Mouse (Mus musculus) hindbrain, embryonic 14.5 days (tissue): ENCODE results near the gene Drc3. TPM values are rescaled to one million over a fixed set of nuclear protein-coding genes. Genes with fewer than 3 reads are reported as not detected.

Source experiments
- ATAC-seq: fragments of 200-750 bp; cut with Nextera tagmentation; 2 replicates; pipeline ENCODE4 v1.8.0; 2017; ENCODE audit warnings: moderate number of reproducible peaks, mild to moderate bottlenecking, moderate TSS enrichment, moderate library complexity; ENCODE audit not compliant: low FRiP score
- DNase-seq: peaks from one replicate; pipeline ENCODE4 v3.0.0-alpha.2; 2015; ENCODE audit warnings: low spot score
- H3K27ac ChIP-seq: fragments of 300-500 bp; sonication (generic); 2 replicates; pipeline ENCODE4 v1.5.1; 2014; ENCODE audit warnings: mild to moderate bottlenecking, moderate library complexity
- H3K27me3 ChIP-seq: fragments of 300-500 bp; sonication (generic); 2 replicates; pipeline ENCODE4 v1.6.1; 2014; ENCODE audit warnings: mild to moderate bottlenecking, low read length, mixed read lengths; ENCODE audit not compliant: control insufficient read depth, insufficient read depth
- H3K36me3 ChIP-seq: fragments of 300-500 bp; sonication (generic); replicated peaks from 2 replicates; pipeline ENCODE4 v1.6.1; 2014; ENCODE audit not compliant: control insufficient read depth, insufficient read depth
- H3K4me1 ChIP-seq: fragments of 300-500 bp; sonication (generic); replicated peaks from 2 replicates; pipeline ENCODE4 v1.6.1; 2014; ENCODE audit warnings: antibody characterized with exemption, low read length, mixed read lengths; ENCODE audit not compliant: control insufficient read depth, insufficient read depth
- H3K4me2 ChIP-seq: fragments of 300-500 bp; sonication (generic); replicated peaks from 2 replicates; pipeline ENCODE4 v1.6.1; 2014; ENCODE audit warnings: mild to moderate bottlenecking, moderate library complexity
- H3K4me3 ChIP-seq: fragments of 300-500 bp; sonication (generic); replicated peaks from 2 replicates; pipeline ENCODE4 v1.5.1; 2014; ENCODE audit warnings: mild to moderate bottlenecking, low read length
- H3K9ac ChIP-seq: fragments of 300-500 bp; sonication (generic); 2 replicates; pipeline ENCODE4 v1.6.1; 2014
- H3K9me3 ChIP-seq: fragments of 300-500 bp; sonication (generic); 2 replicates; pipeline ENCODE4 v1.6.1; 2016; ENCODE audit warnings: low read length; ENCODE audit not compliant: control insufficient read depth
- WGBS: fragments of 180-500 bp; shearing (Covaris S2); extraction: QIAGEN DNeasy Blood & Tissue Kit; methylation state at CpG from one replicate; pipeline ENCODE4 v1.1.7; 2014; 5-methylcytosine and 5-hydroxymethylcytosine counted together
- polyA plus RNA-seq: library from polyadenylated mRNA; unstranded; fragments of >200 nt; fragmentation: Nextera tagmentation; extraction: Ambion mirVana; gene quantifications from 2 replicates; pipeline ENCODE4 v1.2.1, GENCODE M21; 2014

The Drc3 gene
- 6.1 and 6.9 TPM in 2 replicates for polyA plus RNA-seq

GRCm38 (mm10) chr11:60352559-60353411, at the start of gene Drc3, which contains the start of gene Tom1l2:
TSS of gene Drc3 (plus strand) at chr11:60353329.
TSS of gene Tom1l2 (minus strand) at chr11:60352905.
- no peaks in the 10 kb centered on the region for H3K27me3 ChIP-seq
- peaks cover 11% of the 10 kb centered on the region for H3K4me1 ChIP-seq
- H3K9ac ChIP-seq: peak within 1 kb of the TSS; percentile 88
- H3K36me3 ChIP-seq: no peaks in the 10 kb centered on the region
- DNase-seq (peak; percentile 100), ATAC-seq (peak; percentile 100)
- peak within 1 kb of the TSS; percentile 98 for H3K4me2 ChIP-seq
- H3K9me3 ChIP-seq: no peaks in the 10 kb centered on the region
- H3K4me3 ChIP-seq: peak within 1 kb of the TSS; percentile 84
- H3K27ac ChIP-seq: peak within 1 kb of the TSS; percentile 80
- WGBS: under 1% methylated on average over 57 of the region's 57 CpGs

DNA sequence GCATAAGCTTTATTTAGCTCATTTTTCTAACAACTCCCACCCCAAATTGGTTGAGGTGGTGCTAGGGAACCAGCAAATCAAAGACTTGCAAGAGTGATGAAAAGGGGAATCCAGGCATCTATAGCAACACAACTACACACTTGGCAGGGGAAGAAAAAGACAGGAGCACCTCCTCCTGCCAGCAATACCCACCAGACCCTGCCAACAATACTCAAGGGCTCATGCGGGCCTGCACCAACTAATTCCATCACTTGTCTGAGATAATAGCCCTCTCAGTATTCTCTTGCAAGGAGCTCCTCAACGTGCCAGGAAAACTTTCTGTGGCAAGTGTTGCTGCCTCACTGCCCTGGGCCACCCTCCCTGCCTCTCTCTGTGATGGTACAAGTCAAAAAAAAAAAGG, 49.6 kb upstream of the Drc3 start:
- WGBS: 76% methylated on average over 2 of the region's 2 CpGs
- Histone ChIP-seq H3K4me1 (peaks cover 33% of the 10 kb centered on the region), H3K36me3 (no peaks in the 10 kb centered on the region)

GRCm38 (mm10) chr11:60305611-60306010, 47.5 kb upstream of the Drc3 start:
- 0 out of 2 replicates have a peak overlapping the region, but pooled peaks have one; percentile 39 for H3K27ac ChIP-seq
- H3K4me1 ChIP-seq: peaks cover 31% of the 10 kb centered on the region
- H3K36me3 ChIP-seq: no peaks in the 10 kb centered on the region
- H3K4me2 ChIP-seq: no peak overlapping the region
- no peak for ATAC-seq
- no peak for DNase-seq
- no peaks in the 10 kb centered on the region for H3K9me3 ChIP-seq
- H3K9ac ChIP-seq: no peak overlapping the region
- H3K4me3 ChIP-seq: no peak overlapping the region
- no peaks in the 10 kb centered on the region for H3K27me3 ChIP-seq
- WGBS: 55% methylated on average over 4 of the region's 4 CpGs

More for the DNA sequence above, 49.6 kb upstream of the Drc3 start:
- Histone ChIP-seq H3K4me2 (no peak overlapping the region), H3K9me3 (no peaks in the 10 kb centered on the region), H3K4me3 (no peak overlapping the region), H3K9ac (no peak overlapping the region), H3K27ac (peak overlapping the region; percentile 85; the same call in 1 of the 2 replicates), H3K27me3 (no peaks in the 10 kb centered on the region)
- DNase-seq (no peak), ATAC-seq (no peak)

DNA sequence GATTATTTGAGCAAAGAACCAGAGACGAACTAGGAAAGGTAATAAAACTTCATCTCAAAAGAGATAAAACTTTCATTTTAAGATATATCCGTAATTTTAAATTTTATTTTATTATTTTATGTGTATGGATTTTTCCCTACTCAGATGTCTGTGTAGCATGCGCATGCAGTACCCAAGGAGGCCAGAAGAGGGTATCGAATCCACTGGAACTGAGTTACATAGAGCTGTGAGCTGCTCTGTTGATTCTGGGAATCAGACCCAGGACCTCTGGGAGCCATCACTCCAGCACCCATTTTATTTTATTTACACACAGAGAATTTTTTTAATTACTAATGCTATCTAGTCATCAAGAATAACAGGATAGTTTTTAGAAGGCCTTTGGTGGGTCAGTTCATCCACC, 46.3 kb upstream of the Drc3 start:
- peaks cover 31% of the 10 kb centered on the region for H3K4me1 ChIP-seq
- no peak overlapping the region for H3K4me3 ChIP-seq
- H3K27me3 ChIP-seq: no peaks in the 10 kb centered on the region
- no peak overlapping the region for H3K27ac ChIP-seq
- no peak for ATAC-seq
- H3K9me3 ChIP-seq: no peaks in the 10 kb centered on the region
- H3K9ac ChIP-seq: no peak overlapping the region
- DNase-seq: peak; percentile 59
- no peaks in the 10 kb centered on the region for H3K36me3 ChIP-seq
- 61% methylated on average over 4 of the region's 4 CpGs for WGBS
- H3K4me2 ChIP-seq: no peak overlapping the region

DNA sequence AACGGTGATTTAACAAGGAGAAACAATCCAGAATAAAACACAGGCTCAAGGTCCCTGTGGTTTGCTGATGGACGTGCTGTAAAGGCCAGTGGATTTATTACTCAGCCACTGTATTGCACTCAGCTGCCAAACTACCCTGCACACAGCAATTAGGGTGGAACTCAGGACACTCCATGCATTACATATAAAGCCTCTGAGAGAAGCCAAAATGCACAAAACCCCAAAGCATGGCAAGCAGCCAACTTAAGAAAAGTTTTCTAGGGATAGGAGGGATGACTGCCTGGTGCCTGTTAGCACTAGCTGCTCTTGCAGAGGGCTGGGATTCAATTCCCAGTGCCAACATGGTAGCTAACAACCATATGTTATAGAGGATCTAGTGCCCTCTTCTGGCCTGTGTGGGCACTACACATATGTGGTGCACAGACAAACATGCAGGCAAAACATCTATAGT, 45.7 kb upstream of the Drc3 start:
- WGBS: 76% methylated on average over 2 of the region's 2 CpGs
- H3K27ac ChIP-seq: no peak overlapping the region
- H3K27me3 ChIP-seq: no peaks in the 10 kb centered on the region
- no peak overlapping the region for H3K4me2 ChIP-seq
- H3K4me3 ChIP-seq: no peak overlapping the region
- peaks cover 31% of the 10 kb centered on the region for H3K4me1 ChIP-seq
- no peaks in the 10 kb centered on the region for H3K9me3 ChIP-seq
- H3K36me3 ChIP-seq: no peaks in the 10 kb centered on the region
- ATAC-seq (no peak), DNase-seq (no peak)
- no peak overlapping the region for H3K9ac ChIP-seq

DNA sequence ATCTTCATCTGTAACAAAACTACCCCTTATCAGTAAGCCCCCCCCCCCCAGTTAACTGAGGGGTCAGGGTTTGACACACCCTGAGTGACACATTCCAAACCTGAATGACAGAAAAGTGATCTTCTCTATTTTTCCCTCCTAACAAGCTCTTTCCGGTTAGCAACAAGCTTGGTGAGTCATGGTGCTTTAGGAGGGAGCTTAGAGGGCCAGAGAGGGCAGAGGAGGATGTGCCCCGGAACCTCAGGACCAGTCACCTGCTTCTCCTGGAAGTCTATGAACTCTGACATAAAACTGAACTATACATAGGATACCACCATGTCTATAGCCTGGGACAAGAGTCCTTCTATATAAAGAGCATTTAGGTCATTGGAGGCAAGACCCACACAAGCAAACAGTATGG, 45.1 kb upstream of the Drc3 start:
- Histone ChIP-seq H3K4me1 (peaks cover 28% of the 10 kb centered on the region), H3K4me3 (no peak overlapping the region), H3K9me3 (no peaks in the 10 kb centered on the region), H3K9ac (no peak overlapping the region), H3K36me3 (no peaks in the 10 kb centered on the region), H3K27me3 (no peaks in the 10 kb centered on the region), H3K4me2 (no peak overlapping the region), H3K27ac (no peak overlapping the region)
- DNase-seq (no peak), ATAC-seq (no peak)
- 84% methylated on average over 2 of the region's 2 CpGs for WGBS

GRCm38 (mm10) chr11:60308506-60309116, 44.5 kb upstream of the Drc3 start:
- H3K36me3 ChIP-seq: no peaks in the 10 kb centered on the region
- peaks cover 25% of the 10 kb centered on the region for H3K4me1 ChIP-seq
- WGBS: 75% methylated on average over 12 of the region's 12 CpGs
- no peaks in the 10 kb centered on the region for H3K9me3 ChIP-seq
- H3K27ac ChIP-seq: no peak overlapping the region
- no peak overlapping the region for H3K9ac ChIP-seq
- H3K27me3 ChIP-seq: no peaks in the 10 kb centered on the region
- H3K4me3 ChIP-seq: no peak overlapping the region
- no peak overlapping the region for H3K4me2 ChIP-seq
- ATAC-seq: no peak
- no peak for DNase-seq

- Histone ChIP-seq H3K27me3 (no peaks in the 10 kb centered on the region), H3K27ac (peak overlapping the region; percentile 29; the same call in 1 of the 2 replicates), H3K4me3 (no peak overlapping the region), H3K4me2 (no peak overlapping the region), H3K9me3 (no peaks in the 10 kb centered on the region), H3K4me1 (peaks cover 25% of the 10 kb centered on the region), H3K36me3 (no peaks in the 10 kb centered on the region), H3K9ac (no peak overlapping the region)
- DNase-seq (no peak), ATAC-seq (no peak)
Observed at GRCm38 (mm10) chr11:60309875-60310274, 43.3 kb upstream of the Drc3 start.

DNA sequence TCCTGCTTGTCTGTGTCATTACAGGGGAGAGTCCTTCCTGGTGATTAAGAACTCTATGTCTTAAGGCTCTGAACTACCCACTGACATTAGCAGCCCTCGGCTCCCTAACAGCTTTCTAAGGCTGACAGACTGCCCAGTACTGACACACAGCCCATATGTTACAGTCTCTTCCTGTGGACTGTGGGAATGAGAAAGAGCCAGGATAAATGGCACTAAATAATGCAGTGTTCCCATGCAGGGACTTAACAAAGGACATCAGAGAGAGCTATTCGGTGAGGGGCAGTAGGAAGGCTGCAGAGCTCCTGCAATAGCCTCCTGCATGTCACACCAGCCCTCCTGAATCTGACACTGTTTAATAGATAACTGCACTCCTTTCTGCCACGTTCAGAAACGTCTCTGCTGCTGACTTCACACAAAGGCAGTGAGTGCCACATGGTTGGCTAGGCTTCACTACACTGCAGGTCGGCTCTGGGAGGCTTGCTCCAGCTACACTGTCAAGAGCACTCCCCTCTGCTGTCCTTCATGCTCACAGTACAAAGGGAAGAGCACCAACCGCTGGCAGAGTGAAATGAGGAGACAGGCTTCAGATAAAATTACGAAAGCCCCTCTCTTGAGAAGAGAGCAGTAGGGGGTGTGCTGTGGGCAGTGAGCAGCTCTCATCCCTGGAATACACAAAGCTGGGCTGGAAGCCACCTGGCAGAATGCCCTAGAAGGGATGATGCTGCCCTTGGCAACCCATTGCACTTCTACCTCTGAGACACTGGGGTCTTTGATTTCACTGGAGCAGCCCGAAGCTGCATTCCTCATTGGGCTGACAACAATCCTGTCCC, 41.9 kb upstream of the Drc3 start:
- Histone ChIP-seq H3K9ac (peak overlapping the region; percentile 47), H3K9me3 (no peaks in the 10 kb centered on the region), H3K4me3 (no peak overlapping the region), H3K4me1 (peaks cover 25% of the 10 kb centered on the region), H3K27ac (peak overlapping the region; percentile 95), H3K4me2 (peak overlapping the region; percentile 32), H3K27me3 (no peaks in the 10 kb centered on the region), H3K36me3 (no peaks in the 10 kb centered on the region)
- 3% methylated on average over 8 of the region's 8 CpGs for WGBS
- ATAC-seq: peak; percentile 91
- DNase-seq: peak; percentile 94
